In the genomic region with DNA sequence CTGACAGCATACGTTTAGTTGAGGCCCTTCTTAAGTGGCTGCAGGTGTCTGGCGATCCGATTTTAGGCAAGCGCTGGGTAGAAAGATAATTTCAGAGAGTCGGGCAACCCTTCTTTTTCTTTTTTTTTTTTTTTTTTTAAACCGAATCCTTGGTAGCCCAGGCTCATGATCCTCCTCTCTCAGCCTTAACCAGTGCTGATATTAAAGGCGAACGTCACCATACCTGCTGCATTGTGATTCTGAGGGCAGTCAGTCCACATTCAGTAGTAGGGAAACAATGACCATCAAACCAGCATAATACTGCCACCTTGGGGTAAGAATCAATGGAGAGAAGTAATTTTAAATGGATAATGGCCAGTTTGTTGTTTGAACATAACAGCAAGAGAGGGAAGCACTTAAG, we compare ENCODE assay signal across 8 mouse cellular contexts. TPM values are rescaled to one million over a fixed set of nuclear protein-coding genes. Genes with fewer than 3 reads are reported as not detected.
DNase-seq lines count a peak whose midpoint lies in the region; ATAC-seq and TF ChIP-seq lines count a peak whose summit lies in the region.

No protein-coding gene starts in this region.

- TF ChIP-seq CTCF in intestine, postnatal 0 days (IDR thresholded peaks at IDR 0.05; ENCODE audit: low read depth) = peak; percentile 78

- H3K4me1 ChIP-seq in intestine, postnatal 0 days (replicated peaks; ENCODE audit: control insufficient read depth, insufficient read depth, low read length) = no peaks in the 10 kb centered on the region
- peaks cover 8% of the 10 kb centered on the region; the same call in 1 of the 2 replicates for H3K4me1 ChIP-seq in lung, embryonic 15.5 days

- no peaks in the 10 kb centered on the region for H3K27me3 ChIP-seq in intestine, postnatal 0 days (replicated peaks; ENCODE audit: control insufficient read depth, insufficient read depth, low read length)
- H3K27me3 ChIP-seq in lung, embryonic 15.5 days = no peaks in the 10 kb centered on the region
- H3K27me3 ChIP-seq in splenic B cell, adult 2 months (ENCODE audit: control insufficient read depth, insufficient read depth, low read length, poor library complexity, severe bottlenecking) = no peaks in the 10 kb centered on the region

- H3K9me3 ChIP-seq in intestine, postnatal 0 days (ENCODE audit: control insufficient read depth) = no peaks in the 10 kb centered on the region
- H3K9me3 ChIP-seq in lung, embryonic 15.5 days = no peaks in the 10 kb centered on the region

- peak; percentile 5 to 21 for DNase-seq in adrenal gland, postnatal 36 days
- DNase-seq in adrenal gland, postnatal 25 days = no peak
- peak; percentile 40 to 50 for DNase-seq in cerebellum, adult 18-20 months
- DNase-seq in forelimb bud, embryonic 11.5 days (ENCODE audit: low read depth, low spot score) = peak; percentile 40
- DNase-seq in splenic B cell, adult 2 months (ENCODE audit: low read depth, low spot score) = peak; percentile 26
- DNase-seq in urinary bladder, postnatal 10 days (ENCODE audit: low spot score) = no peak

- H3K9ac ChIP-seq in intestine, postnatal 0 days (ENCODE audit: low read depth, low read length) = no peak overlapping the region
- peak overlapping the region; percentile 39; the same call in 1 of the 2 replicates for H3K9ac ChIP-seq in lung, embryonic 15.5 days

- peak overlapping the region; percentile 71 for H3K4me2 ChIP-seq in intestine, postnatal 0 days (replicated peaks; ENCODE audit: low read depth)
- peak overlapping the region; percentile 80 for H3K4me2 ChIP-seq in lung, embryonic 15.5 days

- ATAC-seq in intestine, postnatal 0 days = peak; percentile 53; the same call in 1 of the 2 replicates
- peak; percentile 40; the same call in 1 of the 2 replicates for ATAC-seq in lung, embryonic 15.5 days (ENCODE audit: borderline replicate concordance, extremely low read depth, low FRiP score, low TSS enrichment)

- peak overlapping the region; percentile 79; the same call in 1 of the 2 replicates for H3K27ac ChIP-seq in intestine, postnatal 0 days (ENCODE audit: low read depth, low read length)
- peak overlapping the region; percentile 95 for H3K27ac ChIP-seq in lung, embryonic 15.5 days

- H3K4me3 ChIP-seq in intestine, postnatal 0 days (ENCODE audit: low read depth, low read length) = peak overlapping the region; percentile 40
- peak overlapping the region; percentile 47 for H3K4me3 ChIP-seq in lung, embryonic 15.5 days

- no peaks in the 10 kb centered on the region for H3K36me3 ChIP-seq in intestine, postnatal 0 days (ENCODE audit: control insufficient read depth, insufficient read depth)
- no peaks in the 10 kb centered on the region for H3K36me3 ChIP-seq in lung, embryonic 15.5 days
- H3K36me3 ChIP-seq in splenic B cell, adult 2 months (ENCODE audit: control insufficient read depth, insufficient read depth, low read length, poor library complexity, severe bottlenecking) = no peaks in the 10 kb centered on the region

- WGBS in intestine, postnatal 0 days = 19% methylated on average over 8 of the region's 8 CpGs
- WGBS in lung, embryonic 15.5 days = 12% methylated on average over 8 of the region's 8 CpGs

RNA-seq across cellular contexts. Expression of a gene that starts 23.9 kb away (rescaled TPM):
- 10 to 100 TPM; 36.8 to 38.1 TPM for total RNA-seq in adrenal gland, postnatal 36 days (2021)
- total RNA-seq in adrenal gland, postnatal 25 days (2021) = 41.7 and 47.2 TPM in 2 replicates
- 17.5 and 22.1 TPM in 2 replicates for polyA plus RNA-seq in intestine, postnatal 0 days (2015; fragmentation: Nextera tagmentation; extraction: Ambion mirVana)
- polyA plus RNA-seq in lung, embryonic 15.5 days (2015; fragmentation: Nextera tagmentation; extraction: Ambion mirVana) = 103 and 107 TPM in 2 replicates

RNA-seq across cellular contexts. Expression of a gene that starts 35.9 kb away (rescaled TPM):
- 1 to 10 TPM; 7.1 to 7.4 TPM for total RNA-seq in adrenal gland, postnatal 36 days (2021)
- total RNA-seq in adrenal gland, postnatal 25 days (2021) = 9.0 and 12.9 TPM in 2 replicates
- polyA plus RNA-seq in intestine, postnatal 0 days (2015; fragmentation: Nextera tagmentation; extraction: Ambion mirVana) = 5.2 and 5.7 TPM in 2 replicates
- 14.9 and 17.7 TPM in 2 replicates for polyA plus RNA-seq in lung, embryonic 15.5 days (2015; fragmentation: Nextera tagmentation; extraction: Ambion mirVana)

RNA-seq across cellular contexts. Expression of a gene that starts 52.6 kb away (rescaled TPM):
- total RNA-seq in adrenal gland, postnatal 36 days (2021) = 10 to 100 TPM; 21.8 to 22.0 TPM
- 21.1 and 30.5 TPM in 2 replicates for total RNA-seq in adrenal gland, postnatal 25 days (2021)
- polyA plus RNA-seq in intestine, postnatal 0 days (2015; fragmentation: Nextera tagmentation; extraction: Ambion mirVana) = 8.5 and 9.4 TPM in 2 replicates
- 19.2 and 22.8 TPM in 2 replicates for polyA plus RNA-seq in lung, embryonic 15.5 days (2015; fragmentation: Nextera tagmentation; extraction: Ambion mirVana)

Comparison
In these comparisons a context has a peak if more than half of its experiments do, and no peak if none do; other contexts are left out.
1. DNase-seq: peak in adrenal gland, postnatal 36 days (2 of 2), cerebellum, adult 18-20 months (2 of 2), forelimb bud, embryonic 11.5 days (single experiment) and splenic B cell, adult 2 months (single experiment); none in adrenal gland, postnatal 25 days (single experiment) and urinary bladder, postnatal 10 days (single experiment).